Mouse (Mus musculus) liver, embryonic 13.5 days (tissue): ENCODE data around the gene Kctd2. TPM values are rescaled to one million over a fixed set of nuclear protein-coding genes. Genes with fewer than 3 reads are reported as not detected.
A peak's percentile ranks its signal among the peaks of the same experiment; 100 is the strongest.
"Not testable (repeated sequence)": the region's sequence is repeated elsewhere in the genome, so short reads cannot be mapped to it uniquely, and the experiment has no call there.

Experiments
- ATAC-seq: fragments of 200-750 bp; cut with Nextera tagmentation; 2 replicates; pipeline ENCODE4 v1.8.0; 2017; ENCODE audit warnings: low read depth, mild to moderate bottlenecking, moderate number of reproducible peaks, moderate library complexity
- DNase-seq: peaks from one replicate; pipeline ENCODE4 v3.0.0; 2022
- H3K27ac ChIP-seq: fragments of 300-500 bp; sonication (generic); 2 replicates; pipeline ENCODE4 v1.5.1; 2015; ENCODE audit warnings: moderate library complexity, mild to moderate bottlenecking, inconsistent platforms
- H3K27me3 ChIP-seq: fragments of 300-500 bp; sonication (generic); 2 replicates; pipeline ENCODE4 v1.6.1; 2015; ENCODE audit warnings: mild to moderate bottlenecking, inconsistent platforms
- H3K36me3 ChIP-seq: fragments of 300-500 bp; sonication (generic); 2 replicates; pipeline ENCODE4 v1.6.1; 2015; ENCODE audit warnings: mild to moderate bottlenecking, inconsistent platforms
- H3K4me1 ChIP-seq: fragments of 300-500 bp; sonication (generic); replicated peaks from 2 replicates; pipeline ENCODE4 v1.6.1; 2015; ENCODE audit warnings: inconsistent platforms
- H3K4me2 ChIP-seq: fragments of 300-500 bp; sonication (generic); 2 replicates; pipeline ENCODE4 v1.6.1; 2015; ENCODE audit warnings: inconsistent platforms, mild to moderate bottlenecking, moderate library complexity
- H3K4me3 ChIP-seq: fragments of 300-500 bp; sonication (generic); replicated peaks from 2 replicates; pipeline ENCODE4 v1.5.1; 2015; ENCODE audit warnings: mild to moderate bottlenecking, inconsistent platforms
- H3K9ac ChIP-seq: fragments of 300-500 bp; sonication (generic); 2 replicates; pipeline ENCODE4 v1.6.1; 2015; ENCODE audit warnings: mild to moderate bottlenecking, inconsistent platforms
- H3K9me3 ChIP-seq: fragments of 300-500 bp; sonication (generic); replicated peaks from 2 replicates; pipeline ENCODE4 v1.6.1; 2016; ENCODE audit warnings: inconsistent platforms
- WGBS: fragments of 180-500 bp; shearing (Covaris S2); methylation state at CpG from one replicate; pipeline ENCODE4 v1.1.7; 2015; ENCODE audit not compliant: insufficient replicate concordance; 5-methylcytosine and 5-hydroxymethylcytosine counted together
- polyA plus RNA-seq: library from polyadenylated mRNA; unstranded; fragments of >200 nt; fragmentation: Nextera tagmentation; extraction: Ambion mirVana; gene quantifications from 2 replicates; pipeline ENCODE4 v1.2.1, GENCODE M21; 2015

The Kctd2 gene
- polyA plus RNA-seq, 1 experiment from 2014 or later, result 4.1 TPM

GRCm38 (mm10) chr11:115381743-115382539, 38.0 kb upstream of the Kctd2 start, which contains the start of gene Cdr2l:
Gene Cdr2l (plus strand): TSS chr11:115381916.
- no peaks in the 10 kb centered on the region for H3K9me3 ChIP-seq
- DNase-seq (peak; percentile 29), ATAC-seq (peak; percentile 61)
- WGBS, result 1% methylated on average over 76 of the region's 76 CpGs
- H3K4me2 ChIP-seq, result peak within 1 kb of the TSS; percentile 70
- peak within 1 kb of the TSS; percentile 60 for H3K4me3 ChIP-seq
- no peak within 1 kb of the TSS for H3K27ac ChIP-seq
- peak within 1 kb of the TSS; percentile 59 for H3K9ac ChIP-seq
- H3K36me3 ChIP-seq, result no peaks in the 10 kb centered on the region
- H3K27me3 ChIP-seq, result peaks cover 76% of the 10 kb centered on the region
- H3K4me1 ChIP-seq, result no peaks in the 10 kb centered on the region

GRCm38 (mm10) chr11:115382891-115383290, 37.0 kb upstream of the Kctd2 start:
- peak overlapping the region; percentile 60 for H3K4me3 ChIP-seq
- ATAC-seq (no peak), DNase-seq (no peak)
- 30% methylated on average over 5 of the region's 5 CpGs for WGBS
- peaks cover 73% of the 10 kb centered on the region for H3K27me3 ChIP-seq
- H3K9me3 ChIP-seq, result no peaks in the 10 kb centered on the region
- H3K36me3 ChIP-seq, result no peaks in the 10 kb centered on the region
- no peaks in the 10 kb centered on the region for H3K4me1 ChIP-seq
- H3K4me2 ChIP-seq, result peak overlapping the region; percentile 70
- H3K9ac ChIP-seq, result 0 out of 2 replicates have a peak overlapping the region, but pooled peaks have one; percentile 59
- no peak overlapping the region for H3K27ac ChIP-seq

DNA sequence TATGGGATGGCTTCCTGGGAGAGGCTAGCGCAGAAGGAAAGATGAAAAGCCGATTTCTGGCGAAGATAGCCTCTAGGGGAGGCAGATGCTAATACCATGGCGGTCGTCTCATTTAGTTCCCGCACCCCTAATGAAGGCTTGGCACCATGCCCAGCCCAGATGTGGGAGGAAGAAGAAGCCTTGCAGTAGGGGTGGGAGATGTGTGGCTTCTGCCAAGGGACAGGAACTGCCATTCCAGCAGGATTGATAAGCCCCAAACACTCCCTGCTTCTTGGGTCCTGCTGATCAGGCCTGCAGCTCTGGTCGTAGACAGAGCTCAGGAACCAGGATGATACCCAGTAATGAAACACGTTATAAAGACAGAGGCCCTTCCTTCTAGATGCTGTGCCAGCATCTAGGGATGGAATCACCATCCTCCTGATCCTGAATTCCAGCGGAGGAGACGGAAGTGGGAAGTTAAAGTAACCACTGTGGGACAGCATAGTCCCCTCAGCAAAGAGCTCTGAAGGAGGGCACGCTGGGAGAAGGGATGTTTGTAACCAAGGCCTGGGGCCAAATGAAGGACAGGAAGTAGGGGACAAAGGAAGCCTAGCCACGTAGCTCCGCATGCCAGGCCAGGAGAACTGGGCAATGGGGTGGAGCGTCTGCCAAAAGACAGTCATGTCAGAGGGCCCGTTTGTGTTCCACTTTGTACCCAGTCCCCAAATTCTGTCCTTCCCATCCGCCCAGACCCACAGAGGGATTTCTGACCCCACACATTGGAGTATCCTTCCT, 36.0 kb upstream of the Kctd2 start:
- DNase-seq (no peak), ATAC-seq (no peak)
- no peak overlapping the region for H3K9ac ChIP-seq
- peak overlapping the region; percentile 70 for H3K4me2 ChIP-seq
- no peaks in the 10 kb centered on the region for H3K9me3 ChIP-seq
- peaks cover 73% of the 10 kb centered on the region for H3K27me3 ChIP-seq
- H3K36me3 ChIP-seq, result no peaks in the 10 kb centered on the region
- WGBS, result 53% methylated on average over 16 of the region's 16 CpGs
- H3K4me3 ChIP-seq, result no peak overlapping the region
- peak overlapping the region; percentile 20; the same call in 1 of the 2 replicates for H3K27ac ChIP-seq
- H3K4me1 ChIP-seq, result no peaks in the 10 kb centered on the region

DNA sequence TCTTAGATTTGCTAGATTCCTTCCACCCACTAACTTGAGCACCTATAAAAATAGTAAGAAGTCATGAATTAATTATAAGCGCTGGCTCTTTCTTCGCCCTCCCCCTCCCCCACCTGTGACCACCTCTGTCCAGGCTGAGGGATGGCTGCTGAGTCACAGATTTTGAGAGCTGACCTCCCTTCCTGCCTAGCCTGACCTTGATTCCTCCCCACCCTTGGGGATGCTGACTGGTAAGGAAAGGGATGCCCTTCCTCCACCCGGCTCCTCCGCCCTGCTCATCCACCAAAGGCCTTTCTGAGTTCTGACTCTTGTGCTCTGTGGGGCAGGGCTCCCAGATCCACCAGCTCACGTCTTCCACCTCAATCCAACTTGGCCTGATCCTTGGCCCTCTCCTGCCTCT, 35.3 kb upstream of the Kctd2 start:
- WGBS, result 61% methylated on average over 5 of the region's 5 CpGs
- no peaks in the 10 kb centered on the region for H3K36me3 ChIP-seq
- H3K27ac ChIP-seq, result 0 out of 2 replicates have a peak overlapping the region, but pooled peaks have one; percentile 20
- no peaks in the 10 kb centered on the region for H3K9me3 ChIP-seq
- ATAC-seq, result no peak
- peaks cover 69% of the 10 kb centered on the region for H3K27me3 ChIP-seq
- H3K4me3 ChIP-seq, result no peak overlapping the region
- DNase-seq, result no peak
- no peaks in the 10 kb centered on the region for H3K4me1 ChIP-seq
- no peak overlapping the region for H3K9ac ChIP-seq
- no peak overlapping the region for H3K4me2 ChIP-seq

DNA sequence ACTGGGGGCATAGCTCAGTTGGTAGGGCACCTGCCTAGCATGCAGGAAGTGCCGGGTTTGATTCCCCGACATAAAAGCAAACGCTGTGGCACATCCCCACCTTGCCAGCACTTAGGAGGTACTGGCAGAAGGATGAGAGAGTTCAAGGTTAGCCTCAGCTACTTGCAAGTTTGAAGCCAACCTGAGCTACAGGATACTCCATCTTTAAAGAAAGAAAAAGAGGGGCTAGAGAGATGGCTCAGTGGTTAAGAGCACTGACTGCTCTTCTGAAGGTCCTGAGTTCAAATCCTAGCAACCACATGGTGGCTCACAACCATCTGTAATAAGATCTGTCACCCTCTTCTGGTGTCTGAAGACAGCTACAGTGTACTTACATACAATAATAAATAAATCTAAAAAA, 33.1 kb upstream of the Kctd2 start:
- not testable (repeated sequence) for H3K9ac ChIP-seq, ATAC-seq, H3K27ac ChIP-seq, H3K4me2 ChIP-seq, H3K9me3 ChIP-seq, H3K4me3 ChIP-seq, H3K4me1 ChIP-seq, H3K36me3 ChIP-seq, DNase-seq
- 69% methylated on average over 3 of the region's 3 CpGs for WGBS
- peaks cover 50% of the 10 kb centered on the region for H3K27me3 ChIP-seq

DNA sequence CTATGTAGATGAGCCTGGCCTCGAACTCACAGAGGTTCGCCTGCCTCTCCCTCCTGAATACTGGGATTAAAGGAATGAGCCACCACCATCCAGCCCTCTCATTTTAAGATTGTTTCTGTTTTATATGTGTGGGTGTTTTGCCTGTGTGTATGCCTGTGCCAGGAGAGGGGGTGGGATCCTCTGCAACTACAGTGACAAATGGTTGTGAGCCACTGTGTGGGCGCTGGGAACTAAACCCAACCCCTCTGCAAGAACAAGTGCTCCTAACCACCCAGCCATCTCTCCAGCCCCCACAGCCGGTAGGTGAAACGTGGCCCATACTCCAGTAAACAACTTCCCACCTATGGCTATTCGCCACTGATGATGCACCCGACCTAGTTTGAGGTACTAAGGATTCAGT, 28.6 kb upstream of the Kctd2 start:
- WGBS, result 68% methylated on average over 7 of the region's 7 CpGs
- Histone ChIP-seq H3K4me2 (no peak overlapping the region), H3K27me3 (peaks cover 23% of the 10 kb centered on the region), H3K36me3 (no peaks in the 10 kb centered on the region), H3K4me3 (no peak overlapping the region), H3K4me1 (peaks cover 5% of the 10 kb centered on the region; the same call in 1 of the 2 replicates), H3K9me3 (no peaks in the 10 kb centered on the region), H3K9ac (no peak overlapping the region), H3K27ac (no peak overlapping the region)
- DNase-seq (no peak), ATAC-seq (no peak)

GRCm38 (mm10) chr11:115393721-115394325, 26.1 kb upstream of the Kctd2 start:
- Histone ChIP-seq H3K4me3 (peak overlapping the region; percentile 30), H3K27ac (no peak overlapping the region), H3K9me3 (no peaks in the 10 kb centered on the region), H3K4me2 (peak overlapping the region; percentile 45), H3K4me1 (peaks cover 5% of the 10 kb centered on the region; the same call in 1 of the 2 replicates), H3K36me3 (no peaks in the 10 kb centered on the region), H3K9ac (no peak overlapping the region), H3K27me3 (peaks cover 23% of the 10 kb centered on the region)
- ATAC-seq, result no peak
- no peak for DNase-seq
- WGBS, result 57% methylated on average over 34 of the region's 34 CpGs

DNA sequence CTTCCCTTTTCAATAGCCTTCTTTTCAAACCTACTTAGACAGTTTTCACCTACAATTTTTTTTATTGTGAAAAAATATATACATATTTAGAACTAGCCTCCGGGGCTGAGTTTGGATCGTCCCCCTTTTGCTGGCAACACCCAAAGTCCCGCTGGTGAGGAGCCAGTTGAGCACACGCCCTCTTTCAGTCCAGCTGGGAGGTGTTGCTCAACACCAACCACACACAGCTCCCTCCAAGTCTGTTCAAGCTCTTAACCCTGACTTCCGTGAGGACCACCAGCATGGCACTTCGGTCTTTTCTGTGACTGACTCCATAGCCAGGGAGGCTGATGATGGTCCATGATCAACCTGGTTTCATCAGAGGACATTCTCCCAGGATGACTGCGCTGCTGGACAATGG, 21.8 kb upstream of the Kctd2 start:
- Histone ChIP-seq H3K4me1 (peaks cover 9% of the 10 kb centered on the region), H3K9me3 (no peaks in the 10 kb centered on the region), H3K36me3 (no peaks in the 10 kb centered on the region), H3K4me3 (no peak overlapping the region), H3K27ac (no peak overlapping the region), H3K9ac (no peak overlapping the region), H3K4me2 (no peak overlapping the region), H3K27me3 (peaks cover 20% of the 10 kb centered on the region)
- WGBS, result 54% methylated on average over 7 of the region's 7 CpGs
- ATAC-seq, result no peak
- no peak for DNase-seq

- no peak overlapping the region for H3K27ac ChIP-seq
- no peaks in the 10 kb centered on the region for H3K9me3 ChIP-seq
- no peak overlapping the region for H3K9ac ChIP-seq
- WGBS, result 54% methylated on average over 3 of the region's 3 CpGs
- H3K27me3 ChIP-seq, result peaks cover 10% of the 10 kb centered on the region
- no peak overlapping the region for H3K4me3 ChIP-seq
- no peaks in the 10 kb centered on the region for H3K36me3 ChIP-seq
- H3K4me2 ChIP-seq, result no peak overlapping the region
- H3K4me1 ChIP-seq, result peaks cover 19% of the 10 kb centered on the region
- DNase-seq (no peak), ATAC-seq (no peak)
These were observed 19.8 kb upstream of the Kctd2 start for GRCm38 (mm10) chr11:115400126-115400525.

DNA sequence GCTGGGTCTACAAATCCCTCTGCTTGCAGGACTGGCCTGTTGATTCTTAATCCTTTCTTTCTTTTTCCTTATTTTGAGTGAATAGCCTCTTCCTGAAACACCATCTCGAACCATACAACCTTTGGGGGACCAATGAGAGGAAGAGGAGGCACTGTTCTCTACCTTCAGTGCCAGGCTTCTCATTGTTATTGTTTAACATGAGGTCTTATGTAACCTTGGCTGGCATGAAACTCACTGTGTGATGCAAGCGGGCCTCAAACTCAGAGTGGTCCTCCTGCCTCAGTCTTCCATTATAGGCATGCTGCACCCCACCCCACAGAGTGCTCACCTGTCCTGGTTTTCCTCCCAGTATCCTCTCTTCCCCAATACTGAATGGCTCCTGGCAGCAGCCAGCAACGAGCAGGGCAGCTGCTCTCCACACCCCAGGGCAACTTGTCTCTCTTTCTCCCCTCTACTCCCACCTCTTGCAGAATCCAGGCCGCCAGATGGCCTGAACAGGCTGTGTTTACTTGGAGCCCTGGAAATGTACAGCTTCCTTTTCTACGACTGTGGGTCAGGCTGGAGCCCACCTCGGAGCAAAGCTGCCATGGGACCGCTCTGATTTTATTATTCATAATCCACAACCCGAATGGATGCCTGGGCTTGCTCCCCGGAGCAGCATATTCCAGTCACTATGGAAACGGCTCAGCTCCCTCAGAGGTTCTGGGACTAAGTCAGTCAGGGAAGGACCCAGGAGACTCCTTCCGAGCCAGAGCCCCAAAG, 19.1 kb upstream of the Kctd2 start:
- H3K27me3 ChIP-seq, result peaks cover 10% of the 10 kb centered on the region; the same call in 1 of the 2 replicates
- DNase-seq (no peak), ATAC-seq (no peak)
- H3K27ac ChIP-seq, result no peak overlapping the region
- H3K36me3 ChIP-seq, result no peaks in the 10 kb centered on the region
- no peak overlapping the region for H3K4me3 ChIP-seq
- H3K9ac ChIP-seq, result 0 out of 2 replicates have a peak overlapping the region, but pooled peaks have one; percentile 26
- peaks cover 20% of the 10 kb centered on the region for H3K4me1 ChIP-seq
- no peak overlapping the region for H3K4me2 ChIP-seq
- 46% methylated on average over 11 of the region's 11 CpGs for WGBS
- H3K9me3 ChIP-seq, result no peaks in the 10 kb centered on the region
